Mouse (Mus musculus) neutrophil, adult 83 days (primary cell): ENCODE data around the gene Selenot. TPM values are rescaled to one million over a fixed set of nuclear protein-coding genes. Genes with fewer than 3 reads are reported as not detected.

Experiments used
- total RNA-seq, 2 experiments: library from RNA; stranded (reverse); gene quantifications; one replicate each; pipeline ENCODE4 v1.2.4; 2023

The Selenot gene
- 10 to 100 TPM; 75.5 to 82.5 TPM for total RNA-seq

GRCm38 (mm10) chr3:58576137-58577066 is at the start of gene Selenot:
Selenot (plus strand) TSS chr3:58576636.

DNA sequence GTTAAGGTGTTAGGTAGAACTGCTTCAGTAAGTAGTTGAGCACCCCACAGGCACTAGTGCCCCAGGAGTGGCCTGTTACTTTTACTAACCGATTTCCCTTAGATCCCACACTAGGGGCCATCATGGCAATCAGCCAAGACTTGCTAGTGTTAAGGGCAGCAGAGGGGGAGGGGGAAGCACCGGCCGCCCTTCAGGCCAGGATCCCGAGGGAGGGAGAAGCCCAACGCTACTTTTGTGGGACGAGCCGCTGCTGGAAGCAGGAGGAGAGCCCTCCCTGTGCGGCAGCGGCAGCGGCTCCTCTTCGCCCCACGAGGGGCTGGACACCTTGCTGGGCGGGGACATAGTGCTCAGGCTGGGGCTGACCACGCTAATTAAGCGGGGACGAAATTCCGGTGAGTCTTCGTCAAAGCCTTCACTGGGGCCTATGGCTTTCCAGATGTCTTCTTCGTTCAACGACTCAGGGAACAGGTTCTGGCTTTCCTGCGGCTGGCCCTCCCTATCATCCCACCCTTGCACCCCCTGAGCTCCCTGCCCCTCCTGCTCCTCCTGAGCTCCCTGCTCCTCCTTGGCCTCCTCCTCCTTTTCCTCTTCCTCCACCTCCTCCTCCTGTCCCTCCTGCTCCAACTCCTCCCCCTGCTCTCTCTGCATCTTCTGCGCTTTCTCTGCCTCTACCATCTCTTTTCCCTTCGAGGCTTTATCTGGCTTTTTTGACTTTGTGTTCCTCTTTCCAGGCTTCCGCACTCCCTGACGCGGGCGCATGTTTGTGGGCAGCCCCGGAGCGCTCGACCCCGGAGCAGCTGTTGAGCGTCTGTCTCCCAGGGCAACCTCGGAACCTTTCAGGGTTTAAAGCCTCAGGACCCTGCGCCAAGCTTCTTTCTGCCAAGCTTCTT is 60.2 kb downstream of the Selenot start, which contains the start of gene Erich6:
Erich6 (minus strand) TSS at position 802 of the 890 bp plus-strand sequence.

Other genes with a start within 250 kb of the Selenot start
- 10 to 100 TPM; 27.4 to 32.6 TPM for gene Tsc22d2, start 161.9 kb upstream of the Selenot start, total RNA-seq
- 10 to 100 TPM; 36.7 to 37.9 TPM for gene Eif2a, start 50.8 kb upstream of the Selenot start, total RNA-seq
- 100 to 1,000 TPM in 1 of 2 experiments, 10 to 100 TPM in 1; 100.0 to 105 TPM for gene Serp1, start 50.7 kb upstream of the Selenot start, total RNA-seq
- gene Erich6, start 60.6 kb downstream of the Selenot start, total RNA-seq = not detected
- gene Siah2, start 115.8 kb downstream of the Selenot start, total RNA-seq = 10 to 100 TPM; 25.8 to 31.6 TPM
- not detected for gene Mindy4b-ps, start 245.7 kb downstream of the Selenot start, total RNA-seq